In genomic region chr3:69047684-69048083, GRCm38 (mm10) we compare ENCODE assay signal across 14 mouse cellular contexts.
"Had no signal": no experiment of that assay in that cellular context is flagged by ENCODE, and none has a peak within 500 bp of the region (broad histone marks: within the 10 kb centered on the region; RNA-seq: fewer than 3 reads in every experiment).

No protein-coding gene starts in this region.

- H3K4me3 ChIP-seq: kidney, embryonic 15.5 days; limb, embryonic 12.5 days; midbrain, embryonic 10.5 days; midbrain, embryonic 15.5 days; neural tube, embryonic 12.5 days had no signal

- H3K27me3 ChIP-seq: kidney, embryonic 15.5 days; limb, embryonic 12.5 days; midbrain, embryonic 15.5 days; neural tube, embryonic 12.5 days had no signal

- H3K36me3 ChIP-seq: kidney, embryonic 15.5 days; limb, embryonic 12.5 days; midbrain, embryonic 15.5 days; neural tube, embryonic 12.5 days had no signal

- H3K9me3 ChIP-seq: kidney, embryonic 15.5 days; limb, embryonic 12.5 days; midbrain, embryonic 10.5 days; midbrain, embryonic 15.5 days; neural tube, embryonic 12.5 days had no signal

- DNase-seq: kidney, adult 2 months; kidney, postnatal 25 days; lung, embryonic 14.5 days; lung, postnatal 10 days; lung, postnatal 4 days; retina, postnatal 1 day; right cerebral cortex, postnatal 4 days; spleen, adult 18-20 months; thymus, postnatal 36 days had no signal

- H3K27ac ChIP-seq: kidney, embryonic 15.5 days; limb, embryonic 12.5 days; midbrain, embryonic 10.5 days; midbrain, embryonic 15.5 days; neural tube, embryonic 12.5 days had no signal
